Mouse (Mus musculus): Measurements from ENCODE around the gene Eci2. TPM values are rescaled to one million over a fixed set of nuclear protein-coding genes. Genes with fewer than 3 reads are reported as not detected.

Gene Eci2
- total and polyA plus RNA-seq, 3 experiments: 74.8 to 81.1 TPM; not detected in 1

DNA sequence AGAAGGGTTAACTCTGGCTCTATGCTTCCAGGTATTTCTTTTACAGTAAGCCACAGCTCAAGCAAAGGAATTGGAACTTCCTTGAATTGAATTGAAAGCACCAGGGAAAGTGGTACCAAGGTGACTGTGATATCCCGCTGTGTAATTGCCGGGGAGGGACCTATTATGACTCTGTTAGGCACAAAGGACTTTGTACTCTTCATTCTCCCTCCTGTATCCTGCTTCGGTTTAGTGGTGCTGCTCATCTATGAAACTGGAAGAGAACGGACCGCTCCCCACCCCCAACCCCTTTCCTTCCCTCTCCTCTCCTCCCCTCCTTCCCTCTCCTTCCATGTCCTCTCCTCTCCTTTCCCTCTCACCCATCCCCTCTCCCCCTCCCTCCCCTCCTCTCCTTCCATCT, 62.0 kb downstream of the Eci2 start:
- Histone ChIP-seq H3K79me2 (ENCODE audit: control insufficient read depth, insufficient read depth, low read length, poor library complexity) (no peaks in the 10 kb centered on the region), H3K27me3 (ENCODE audit: control insufficient read depth in 1 of 2, insufficient read depth in 2 of 2, low read length in 2 of 2) (peaks cover 0 to 2% of the 10 kb centered on the region in 2 experiments), H3K27ac (ENCODE audit: control insufficient read depth, low read depth, low read length) (no peak overlapping the region), H3K4me1 (ENCODE audit: control insufficient read depth in 1 of 2, insufficient read depth in 2 of 2, low read length in 2 of 2) (no peaks in the 10 kb centered on the region), H3K36me3 (ENCODE audit: control insufficient read depth in 1 of 2, insufficient read depth in 2 of 2, low read length in 2 of 2) (no peaks in the 10 kb centered on the region), H3K4me3 (ENCODE audit: control insufficient read depth in 1 of 2, insufficient read depth in 1 of 2, low read depth in 2 of 2, low read length in 2 of 2) (peak overlapping the region; percentile 46 to 55; a peak in 2 of 4 replicates), H3K9ac (ENCODE audit: control insufficient read depth, low read depth, low read length, poor library complexity, severe bottlenecking) (no peak overlapping the region), H3K9me3 (replicated peaks; ENCODE audit: insufficient read depth, low read length) (no peaks in the 10 kb centered on the region)
- no peak for DNase-seq (ENCODE audit: low read depth, low spot score)
- TF ChIP-seq SIN3A (IDR thresholded peaks at IDR 0.05; ENCODE audit: low read length): no peak
- TF ChIP-seq CHD1 (IDR thresholded peaks at IDR 0.05; ENCODE audit: low read depth, low read length): no peak
- no peak for TF ChIP-seq HCFC1 (IDR thresholded peaks at IDR 0.05; ENCODE audit: low read depth, low read length)
- no peak for TF ChIP-seq TBP (IDR thresholded peaks at IDR 0.05; ENCODE audit: low read depth, low read length)
- TF ChIP-seq NRF1 (IDR thresholded peaks at IDR 0.05; ENCODE audit: insufficient read depth, low read depth, low read length, poor library complexity, severe bottlenecking): no peak
- no peak for TF ChIP-seq GATA1 (IDR thresholded peaks at IDR 0.05; ENCODE audit: low read depth, low read length)
- TF ChIP-seq JUND (IDR thresholded peaks at IDR 0.05; ENCODE audit: low read depth, low read length): no peak
- no peak for TF ChIP-seq RAD21 (IDR thresholded peaks at IDR 0.05; ENCODE audit: low read depth, low read length)
- no peak for TF ChIP-seq MAZ (IDR thresholded peaks at IDR 0.05; ENCODE audit: low read depth, low read length)
- no peak for TF ChIP-seq BHLHE40 (IDR thresholded peaks at IDR 0.05; ENCODE audit: borderline replicate concordance, low read depth, low read length)
- no peak for TF ChIP-seq TCF12 (IDR thresholded peaks at IDR 0.05; ENCODE audit: low read depth, low read length)
- no peak for TF ChIP-seq POLR2AphosphoS2 (IDR thresholded peaks at IDR 0.05; ENCODE audit: low read length)
- no peak for TF ChIP-seq TAL1 (IDR thresholded peaks at IDR 0.05; ENCODE audit: low read length)

DNA sequence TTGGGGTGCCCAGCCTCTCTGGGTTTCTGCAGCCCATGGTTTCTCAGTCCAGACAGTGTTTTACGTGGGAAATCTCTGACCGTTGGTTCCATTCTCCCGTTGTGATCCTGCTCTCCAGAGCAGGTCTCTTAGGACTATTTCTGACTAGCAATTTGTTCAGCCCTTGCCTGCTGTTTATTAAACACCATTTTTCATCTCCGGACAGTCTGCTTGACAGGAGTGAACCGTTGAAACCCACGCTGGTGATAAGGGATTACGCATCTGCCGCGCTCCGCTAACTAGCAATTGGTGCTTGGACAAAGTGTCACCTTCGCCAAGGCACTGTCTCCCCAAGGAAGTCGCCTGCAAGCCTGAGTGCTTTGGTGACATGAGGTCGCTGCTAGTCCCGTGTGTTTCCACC, 62.5 kb downstream of the Eci2 start:
- Histone ChIP-seq H3K9ac (ENCODE audit: control insufficient read depth, low read depth, low read length, poor library complexity, severe bottlenecking) (peak overlapping the region; percentile 28; the same call in 1 of the 2 replicates), H3K27me3 (ENCODE audit: control insufficient read depth in 1 of 2, insufficient read depth in 2 of 2, low read length in 2 of 2) (peaks cover 0 to 2% of the 10 kb centered on the region in 2 experiments), H3K36me3 (ENCODE audit: control insufficient read depth in 1 of 2, insufficient read depth in 2 of 2, low read length in 2 of 2) (no peaks in the 10 kb centered on the region), H3K4me3 (ENCODE audit: control insufficient read depth in 1 of 2, insufficient read depth in 1 of 2, low read depth in 2 of 2, low read length in 2 of 2) (peak overlapping the region; percentile 46 to 55), H3K4me1 (ENCODE audit: control insufficient read depth in 1 of 2, insufficient read depth in 2 of 2, low read length in 2 of 2) (no peaks in the 10 kb centered on the region), H3K79me2 (ENCODE audit: control insufficient read depth, insufficient read depth, low read length, poor library complexity) (no peaks in the 10 kb centered on the region), H3K9me3 (replicated peaks; ENCODE audit: insufficient read depth, low read length) (no peaks in the 10 kb centered on the region), H3K27ac (ENCODE audit: control insufficient read depth, low read depth, low read length) (no peak overlapping the region)
- no peak for TF ChIP-seq NRF1 (IDR thresholded peaks at IDR 0.05; ENCODE audit: insufficient read depth, low read depth, low read length, poor library complexity, severe bottlenecking)
- no peak for TF ChIP-seq BHLHE40 (IDR thresholded peaks at IDR 0.05; ENCODE audit: borderline replicate concordance, low read depth, low read length)
- TF ChIP-seq SIN3A (IDR thresholded peaks at IDR 0.05; ENCODE audit: low read length): no peak
- TF ChIP-seq POLR2AphosphoS5 (IDR thresholded peaks at IDR 0.05; ENCODE audit: borderline replicate concordance, low read depth, low read length): no peak
- no peak for TF ChIP-seq TAL1 (IDR thresholded peaks at IDR 0.05; ENCODE audit: low read length)
- TF ChIP-seq RAD21 (IDR thresholded peaks at IDR 0.05; ENCODE audit: low read depth, low read length): no peak
- TF ChIP-seq CHD2 (IDR thresholded peaks at IDR 0.05; ENCODE audit: low read length): no peak
- TF ChIP-seq POLR2A (IDR thresholded peaks at IDR 0.05; ENCODE audit: control insufficient read depth in 1 of 2, insufficient read depth in 1 of 2, low read depth in 1 of 2, low read length in 2 of 2, poor library complexity in 1 of 2): no peak
- TF ChIP-seq MEF2A (IDR thresholded peaks at IDR 0.05; ENCODE audit: extremely low read depth, insufficient replicate concordance, low read depth, low read length, poor library complexity, severe bottlenecking): no peak
- TF ChIP-seq UBTF (IDR thresholded peaks at IDR 0.05; ENCODE audit: borderline replicate concordance, insufficient read depth, low read depth, low read length): no peak
- TF ChIP-seq GABPA (IDR thresholded peaks at IDR 0.05; ENCODE audit: low read depth, low read length): no peak
- TF ChIP-seq CTCF (IDR thresholded peaks at IDR 0.05 in 2 of 3, conservative IDR thresholded peaks at IDR 0.05 in 1 of 3; ENCODE audit: control insufficient read depth in 1 of 3, insufficient read depth in 1 of 3, low read depth in 2 of 3, low read length in 3 of 3, poor library complexity in 1 of 3, severe bottlenecking in 1 of 3): no peak
- TF ChIP-seq RCOR1 (IDR thresholded peaks at IDR 0.05; ENCODE audit: low read depth, low read length): no peak
- DNase-seq (ENCODE audit: low read depth, low spot score): peak; percentile 24
